Comparison of ENCODE assay signal across 8 mouse cellular contexts in the genomic region with DNA sequence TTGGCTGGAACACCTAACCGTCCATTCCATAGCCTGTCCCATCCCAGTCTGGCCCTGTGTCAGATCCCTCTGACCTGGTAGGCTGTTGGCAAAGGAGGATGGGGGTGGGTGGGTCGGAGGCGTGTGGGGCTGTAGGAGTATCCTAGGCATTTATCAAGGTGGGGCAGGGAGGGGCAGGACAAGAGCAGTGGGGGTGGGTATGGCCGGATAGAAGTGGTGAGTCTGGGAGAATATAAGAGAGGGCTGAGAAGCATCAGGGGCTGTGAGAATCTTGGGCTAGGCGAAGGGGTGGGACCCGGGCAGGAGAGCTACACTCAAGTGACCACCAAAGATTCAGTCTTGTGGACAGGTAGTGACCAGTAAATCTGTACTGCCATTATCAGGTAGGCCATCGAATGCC. TPM values are rescaled to one million over a fixed set of nuclear protein-coding genes. Genes with fewer than 3 reads are reported as not detected.
A peak's percentile ranks its signal among the peaks of the same experiment; 100 is the strongest.
DNase-seq lines count a peak whose midpoint lies in the region; ATAC-seq and TF ChIP-seq lines count a peak whose summit lies in the region.

No protein-coding gene starts in this region.

- H3K36me3 ChIP-seq in liver, adult 2 months (ENCODE audit: control insufficient read depth, insufficient read depth, low read length): no peaks in the 10 kb centered on the region
- no peaks in the 10 kb centered on the region for H3K36me3 ChIP-seq in forebrain, embryonic 10.5 days (replicated peaks)
- H3K36me3 ChIP-seq in limb, embryonic 10.5 days: no peaks in the 10 kb centered on the region
- no peaks in the 10 kb centered on the region for H3K36me3 ChIP-seq in neural tube, embryonic 14.5 days (ENCODE audit: control insufficient read depth, insufficient read depth, low read length)

- peaks cover 3% of the 10 kb centered on the region; the same call in 1 of the 2 replicates for H3K79me2 ChIP-seq in liver, adult 2 months (ENCODE audit: control insufficient read depth, insufficient read depth, low read length)

- peak; percentile 59; the same call in 1 of the 2 replicates for ATAC-seq in neural tube, embryonic 14.5 days (ENCODE audit: low read depth)
- ATAC-seq in CD4-positive, CD25-positive, alpha-beta regulatory T cell, adult 4 months: no peak

- no peak for TF ChIP-seq CTCF in liver, adult 2 months (IDR thresholded peaks at IDR 0.05; ENCODE audit: low read depth, low read length)

- peak overlapping the region; percentile 62 for H3K4me2 ChIP-seq in neural tube, embryonic 14.5 days (ENCODE audit: low read depth, low read length)

- H3K9ac ChIP-seq in liver, adult 2 months (ENCODE audit: low read depth, low read length): no peak overlapping the region
- H3K9ac ChIP-seq in neural tube, embryonic 14.5 days (replicated peaks; ENCODE audit: low read depth, low read length): no peak overlapping the region

- TF ChIP-seq POLR2A in liver, adult 2 months (IDR thresholded peaks at IDR 0.05; ENCODE audit: extremely low read depth, insufficient read depth, low read length): no peak

- 67% methylated on average over 7 of the region's 7 CpGs for WGBS in liver, adult 2 months
- WGBS in forebrain, embryonic 10.5 days: 78% methylated on average over 7 of the region's 7 CpGs
- 74% methylated on average over 7 of the region's 7 CpGs for WGBS in limb, embryonic 10.5 days
- 71% methylated on average over 7 of the region's 7 CpGs for WGBS in neural tube, embryonic 14.5 days

- no peaks in the 10 kb centered on the region for H3K9me3 ChIP-seq in forebrain, embryonic 10.5 days
- H3K9me3 ChIP-seq in limb, embryonic 10.5 days (replicated peaks): no peaks in the 10 kb centered on the region
- H3K9me3 ChIP-seq in neural tube, embryonic 14.5 days (ENCODE audit: control insufficient read depth, low read length): no peaks in the 10 kb centered on the region

- peaks cover 27% of the 10 kb centered on the region for H3K4me1 ChIP-seq in liver, adult 2 months (ENCODE audit: control insufficient read depth, insufficient read depth, low read length)
- H3K4me1 ChIP-seq in forebrain, embryonic 10.5 days: peaks cover 25% of the 10 kb centered on the region
- peaks cover 14% of the 10 kb centered on the region for H3K4me1 ChIP-seq in limb, embryonic 10.5 days
- no peaks in the 10 kb centered on the region; the same call in 1 of the 2 replicates for H3K4me1 ChIP-seq in neural tube, embryonic 14.5 days (ENCODE audit: control insufficient read depth, insufficient read depth, low read length)

- H3K27me3 ChIP-seq in liver, adult 2 months (ENCODE audit: control insufficient read depth, insufficient read depth, low read length): no peaks in the 10 kb centered on the region
- H3K27me3 ChIP-seq in forebrain, embryonic 10.5 days (ENCODE audit: poor library complexity, severe bottlenecking): peaks cover 46% of the 10 kb centered on the region
- H3K27me3 ChIP-seq in limb, embryonic 10.5 days (ENCODE audit: low read depth, poor library complexity, severe bottlenecking): peaks cover 57% of the 10 kb centered on the region
- peaks cover 5% of the 10 kb centered on the region; the same call in 1 of the 2 replicates for H3K27me3 ChIP-seq in neural tube, embryonic 14.5 days (ENCODE audit: control insufficient read depth, insufficient read depth, low read length)

- DNase-seq in liver, adult 2 months (ENCODE audit: extremely low read depth, low read depth, low spot score): peak; percentile 53
- no peak for DNase-seq in liver
- no peak for DNase-seq in forebrain, embryonic 10.5 days (ENCODE audit: extremely low spot score, low spot score)
- DNase-seq in limb, embryonic 10.5 days (ENCODE audit: low spot score): no peak
- DNase-seq in ovary, postnatal 10 days (ENCODE audit: low spot score): no peak
- no peak for DNase-seq in adrenal gland, adult (ENCODE audit: inconsistent age in 2 of 2, low spot score in 1 of 2)

- H3K27ac ChIP-seq in liver, adult 2 months (replicated peaks; ENCODE audit: insufficient read depth, low read depth, low read length): no peak overlapping the region
- H3K27ac ChIP-seq in forebrain, embryonic 10.5 days: no peak overlapping the region
- 0 out of 2 replicates have a peak overlapping the region, but pooled peaks have one; percentile 78 for H3K27ac ChIP-seq in limb, embryonic 10.5 days
- H3K27ac ChIP-seq in neural tube, embryonic 14.5 days (ENCODE audit: low read depth, low read length): no peak overlapping the region

- H3K4me3 ChIP-seq in liver, adult 2 months (ENCODE audit: insufficient read depth, low read depth, low read length): no peak overlapping the region
- H3K4me3 ChIP-seq in forebrain, embryonic 10.5 days: peak overlapping the region; percentile 59
- H3K4me3 ChIP-seq in limb, embryonic 10.5 days: peak overlapping the region; percentile 62
- H3K4me3 ChIP-seq in neural tube, embryonic 14.5 days (ENCODE audit: low read depth, low read length): peak overlapping the region; percentile 31; the same call in 1 of the 2 replicates

RNA-seq across cellular contexts. Expression of gene Slc12a7, which starts 0.7 kb away (rescaled TPM):
- 38.0 and 48.6 TPM in 2 replicates for total RNA-seq in liver, adult 2 months (2014; rRNA removed)
- 69.9 and 91.0 TPM in 2 replicates for polyA plus RNA-seq in liver, adult 2 months (2012; rRNA removed)
- polyA plus RNA-seq in forebrain, embryonic 10.5 days (2016; fragmentation: Nextera tagmentation; extraction: Ambion mirVana): 57.2 and 57.5 TPM in 2 replicates
- 49.5 and 59.6 TPM in 2 replicates for polyA plus RNA-seq in limb, embryonic 10.5 days (2016; fragmentation: Nextera tagmentation; extraction: Ambion mirVana)
- 5.9 and 12.4 TPM in 2 replicates for polyA plus RNA-seq in neural tube, embryonic 14.5 days (2014; fragmentation: Nextera tagmentation; extraction: Ambion mirVana)
- polyA plus RNA-seq in CD4-positive, CD25-positive, alpha-beta regulatory T cell, adult 4 months (2017; shearing (Covaris generic)): 10 to 100 TPM; 37.2 to 50.1 TPM

RNA-seq across cellular contexts. Expression of gene Slc6a19, which starts 27.6 kb away (rescaled TPM):
- 0.13 and 0.28 TPM in 2 replicates for total RNA-seq in liver, adult 2 months (2014; rRNA removed)
- 0.31 and 0.33 TPM in 2 replicates for polyA plus RNA-seq in liver, adult 2 months (2012; rRNA removed)
- polyA plus RNA-seq in forebrain, embryonic 10.5 days (2016; fragmentation: Nextera tagmentation; extraction: Ambion mirVana): 0.06 and 0.10 TPM in 2 replicates
- not detected in 2 replicates for polyA plus RNA-seq in limb, embryonic 10.5 days (2016; fragmentation: Nextera tagmentation; extraction: Ambion mirVana)
- polyA plus RNA-seq in neural tube, embryonic 14.5 days (2014; fragmentation: Nextera tagmentation; extraction: Ambion mirVana): 0.07 and 0.54 TPM in 2 replicates
- not detected for polyA plus RNA-seq in CD4-positive, CD25-positive, alpha-beta regulatory T cell, adult 4 months (2017; shearing (Covaris generic))

RNA-seq across cellular contexts. Expression of gene Slc6a18, which starts 54.4 kb away (rescaled TPM):
- not detected in 2 replicates for total RNA-seq in liver, adult 2 months (2014; rRNA removed)
- 0.15 TPM in 1 of 2 replicates, not detected in the other for polyA plus RNA-seq in liver, adult 2 months (2012; rRNA removed)
- polyA plus RNA-seq in forebrain, embryonic 10.5 days (2016; fragmentation: Nextera tagmentation; extraction: Ambion mirVana): not detected in 2 replicates
- polyA plus RNA-seq in limb, embryonic 10.5 days (2016; fragmentation: Nextera tagmentation; extraction: Ambion mirVana): not detected in 2 replicates
- polyA plus RNA-seq in neural tube, embryonic 14.5 days (2014; fragmentation: Nextera tagmentation; extraction: Ambion mirVana): not detected in 2 replicates
- polyA plus RNA-seq in CD4-positive, CD25-positive, alpha-beta regulatory T cell, adult 4 months (2017; shearing (Covaris generic)): not detected
